Mouse (Mus musculus) thymus, postnatal 25 days (tissue): ENCODE measurements around the gene Ppp2r5d.

ENCODE experiments used
- DNase-seq: peaks from one replicate; pipeline ENCODE4 v3.0.0; 2022

The Ppp2r5d gene

DNA sequence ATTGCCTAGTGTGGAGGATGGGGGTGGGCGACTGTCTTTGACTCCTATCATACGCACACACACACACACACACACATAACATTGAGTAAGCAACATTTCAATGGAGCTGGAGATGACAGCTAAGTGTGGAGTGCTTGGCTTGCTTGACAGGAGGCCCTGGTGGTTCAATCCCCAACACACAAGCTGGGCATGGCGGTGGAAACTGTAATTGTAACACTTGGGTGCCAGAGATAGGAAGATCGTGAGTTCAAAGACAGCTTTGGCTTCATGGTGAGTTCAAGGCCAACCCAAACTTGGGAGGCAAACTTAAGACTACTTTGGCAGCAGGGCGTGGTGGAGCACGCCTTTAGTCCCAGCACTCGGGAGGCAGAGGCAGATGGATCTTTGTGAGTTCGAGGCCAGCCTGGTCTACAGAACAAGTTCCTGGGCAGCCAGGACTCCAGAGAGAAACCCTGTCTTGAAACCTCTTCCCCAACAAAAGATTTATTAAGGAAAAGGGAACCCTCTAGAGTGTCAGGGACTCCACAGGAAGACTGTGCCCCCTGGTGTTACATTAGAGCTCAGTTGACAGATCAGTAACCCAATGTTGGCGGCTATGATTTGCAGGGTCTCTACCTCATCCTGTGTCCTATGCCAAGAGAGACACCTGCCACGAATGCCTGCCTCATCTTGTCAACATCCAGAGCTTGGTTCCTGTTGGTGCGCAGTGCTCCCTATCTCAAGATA, 10.0 kb upstream of the Ppp2r5d start:
- DNase-seq, result no peak

DNA sequence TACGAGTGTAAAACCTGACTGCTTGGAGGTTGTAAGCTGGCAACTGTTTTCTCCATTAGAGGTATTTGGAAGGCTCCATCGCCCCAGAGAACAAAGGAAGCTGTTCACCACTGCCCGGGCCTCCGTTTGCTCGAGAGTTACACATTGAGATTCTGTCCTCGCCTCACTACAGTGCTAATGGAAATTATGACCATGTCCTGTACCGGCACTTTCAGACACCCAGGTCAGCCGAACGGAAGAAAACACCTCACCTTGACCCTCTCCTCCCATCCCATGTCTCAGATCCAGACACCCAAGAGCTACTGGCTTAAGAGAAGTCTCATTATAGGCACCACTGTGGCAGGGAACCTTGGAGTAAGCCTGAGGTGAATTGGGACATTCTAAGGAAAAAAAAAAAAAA, 8.9 kb upstream of the Ppp2r5d start:
- no peak for DNase-seq

DNA sequence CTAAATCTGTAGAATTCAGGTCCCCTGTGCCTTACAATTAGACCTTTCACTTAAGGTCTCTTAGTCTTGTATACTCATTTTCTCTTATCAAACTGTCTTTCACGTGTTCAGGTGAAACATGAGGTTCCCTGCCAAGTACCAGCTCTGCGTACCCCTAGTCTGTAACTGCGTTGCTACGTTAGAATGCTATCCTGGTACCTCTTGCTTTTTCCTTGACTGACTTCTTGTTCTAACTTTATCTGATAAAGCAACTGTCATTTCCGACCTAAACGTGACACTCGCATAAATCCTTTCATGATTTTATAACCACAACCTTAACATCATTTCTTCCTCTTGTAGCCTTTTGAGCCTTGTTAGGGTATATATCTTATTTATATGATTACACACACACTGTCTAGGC, 7.5 kb upstream of the Ppp2r5d start:
- no peak for DNase-seq

DNA sequence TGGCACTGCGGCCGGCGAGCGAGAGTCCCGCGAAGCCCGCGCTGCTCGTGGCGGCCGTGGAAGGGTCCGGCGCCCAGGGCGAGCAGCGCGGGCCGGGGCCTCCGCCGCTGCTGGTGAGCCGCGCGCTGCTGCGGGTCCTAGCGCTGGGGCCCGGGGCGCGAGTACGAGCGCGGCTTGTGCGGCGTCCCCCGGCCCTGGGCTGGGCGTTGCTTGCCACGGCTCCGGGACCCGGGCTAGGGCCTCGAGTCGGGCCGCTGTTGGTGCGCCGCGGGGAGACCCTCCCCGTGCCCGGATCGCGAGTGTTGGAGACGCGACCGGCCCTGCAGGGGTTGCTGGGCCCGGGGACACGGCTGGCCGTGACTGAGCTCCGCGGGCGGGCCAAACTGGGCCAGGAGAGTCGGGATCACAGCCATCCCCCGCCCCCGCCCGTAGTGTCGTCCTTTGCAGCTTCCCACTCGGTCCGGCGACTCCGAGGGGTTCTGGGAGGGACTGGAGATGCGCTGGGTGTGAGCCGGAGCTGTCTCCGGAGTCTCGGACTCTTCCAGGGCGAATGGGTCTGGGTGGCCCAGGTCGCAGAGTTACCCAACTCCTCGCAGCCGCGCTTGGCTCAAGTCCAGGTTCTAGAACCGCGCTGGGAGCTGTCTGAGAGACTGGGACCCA, 6.8 kb upstream of the Ppp2r5d start:
- DNase-seq, result no peak

DNA sequence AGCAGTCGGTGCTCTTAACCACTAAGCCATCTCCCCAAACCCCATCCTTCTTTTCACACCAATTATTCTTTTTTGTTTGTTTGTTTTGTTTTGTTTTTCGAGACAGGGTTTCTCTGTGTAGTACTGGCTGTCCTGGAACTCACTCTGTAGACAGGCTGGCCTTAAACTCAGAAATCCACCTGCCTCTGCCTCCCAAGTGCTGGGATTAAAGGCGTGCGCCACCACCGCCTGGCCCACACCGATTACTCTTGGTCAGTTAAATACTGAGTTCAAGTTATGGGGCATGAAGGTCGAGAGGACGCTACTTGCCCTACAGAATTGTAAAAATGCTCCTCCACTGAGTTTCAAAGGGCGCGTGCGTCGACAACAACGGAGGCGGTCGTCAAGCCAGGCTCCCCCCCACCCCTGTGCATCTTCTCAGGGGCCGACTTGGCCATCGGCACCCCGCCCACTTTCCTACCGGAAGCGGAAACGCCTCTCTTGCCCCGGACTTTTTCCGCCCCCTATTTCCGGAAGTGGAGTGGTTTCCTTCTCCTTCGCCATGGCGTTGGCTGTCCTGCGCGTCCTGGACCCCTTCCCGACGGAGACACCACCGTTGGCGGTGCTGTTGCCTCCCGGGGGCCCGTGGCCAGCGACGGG, 6.2 kb upstream of the Ppp2r5d start, which contains the start of gene Pex6:
Pex6 (plus strand) TSS at position 505 of the 639 bp plus-strand sequence.
- DNase-seq, result peak; percentile 91

DNA sequence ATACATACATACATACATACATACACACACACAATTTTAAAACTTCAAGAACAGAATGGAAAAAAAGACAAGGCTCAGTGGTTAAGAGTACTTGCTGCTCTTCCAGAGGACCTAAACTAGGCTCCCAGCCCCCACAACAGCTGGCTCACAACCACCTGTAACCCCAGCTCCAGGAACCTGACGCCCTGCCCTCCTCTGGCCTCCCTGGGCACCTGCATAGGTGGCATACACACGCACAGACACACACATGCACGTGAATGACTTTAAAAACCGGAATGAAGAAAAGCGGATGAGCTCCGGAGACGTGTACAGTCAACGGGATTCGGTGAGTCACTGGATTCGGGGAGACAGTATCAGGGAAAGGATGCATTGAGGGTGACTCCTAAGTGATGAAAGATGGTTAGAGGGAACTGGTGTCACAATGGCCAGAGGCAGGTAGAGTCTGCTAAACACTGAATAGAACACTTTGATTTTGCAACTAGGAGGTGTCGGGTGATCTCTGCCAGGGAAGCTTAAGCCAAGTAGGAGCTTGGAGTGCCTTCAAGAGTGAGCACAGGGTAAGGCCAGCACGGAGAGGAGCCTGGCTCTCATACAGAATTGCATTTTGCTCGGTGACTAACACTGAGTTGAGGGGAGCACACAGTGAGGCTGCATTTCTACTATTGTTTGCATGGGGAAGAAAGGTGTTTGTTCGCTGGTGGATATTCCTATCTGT, 1.6 kb upstream of the Ppp2r5d start:
- DNase-seq, result no peak

DNA sequence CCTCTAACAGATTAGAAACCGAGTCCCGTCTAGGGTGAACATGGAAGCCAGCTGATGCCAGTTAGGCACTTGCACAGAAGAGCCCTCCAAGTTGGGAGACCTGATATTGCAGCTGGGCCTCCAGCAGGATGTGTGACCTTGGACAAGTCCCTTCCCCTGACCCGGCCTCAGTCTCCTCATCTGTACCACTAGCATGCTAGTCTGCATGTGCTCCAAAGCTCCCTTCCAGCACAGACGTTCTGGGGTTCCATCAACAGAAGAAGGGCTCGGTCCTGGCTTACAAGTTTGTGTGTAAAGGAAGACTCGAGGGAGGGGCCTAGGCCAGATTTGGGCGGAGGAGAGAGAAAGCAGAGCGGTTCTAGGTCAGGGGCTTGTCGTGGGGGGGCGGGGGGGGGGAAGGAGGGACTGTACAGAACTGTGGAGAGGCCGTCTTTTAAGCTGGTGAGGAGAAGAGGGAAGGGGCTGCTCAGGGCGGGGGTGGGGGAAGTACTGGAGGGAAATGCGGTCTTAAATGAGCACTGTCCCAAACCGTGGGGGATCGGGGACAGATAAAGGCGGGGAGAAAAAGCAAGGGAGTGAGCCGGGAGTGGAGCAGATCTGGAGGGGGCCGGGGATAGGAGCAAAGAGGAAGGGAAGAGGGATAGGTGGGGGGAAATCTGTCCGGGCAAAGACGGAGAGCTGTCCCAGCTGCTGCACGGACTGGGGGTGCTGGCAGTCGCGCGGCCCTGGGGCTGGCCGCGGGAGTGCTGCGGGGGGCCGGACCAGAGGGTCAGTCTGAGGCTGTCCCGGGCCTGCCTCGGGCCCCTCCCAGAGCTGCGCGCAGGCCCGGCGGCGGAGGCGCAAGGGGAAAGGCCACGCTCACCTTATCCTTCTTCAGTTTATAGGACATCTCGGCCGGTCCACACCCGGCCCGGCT, 682 bp downstream of the Ppp2r5d start:
- no peak for DNase-seq

DNA sequence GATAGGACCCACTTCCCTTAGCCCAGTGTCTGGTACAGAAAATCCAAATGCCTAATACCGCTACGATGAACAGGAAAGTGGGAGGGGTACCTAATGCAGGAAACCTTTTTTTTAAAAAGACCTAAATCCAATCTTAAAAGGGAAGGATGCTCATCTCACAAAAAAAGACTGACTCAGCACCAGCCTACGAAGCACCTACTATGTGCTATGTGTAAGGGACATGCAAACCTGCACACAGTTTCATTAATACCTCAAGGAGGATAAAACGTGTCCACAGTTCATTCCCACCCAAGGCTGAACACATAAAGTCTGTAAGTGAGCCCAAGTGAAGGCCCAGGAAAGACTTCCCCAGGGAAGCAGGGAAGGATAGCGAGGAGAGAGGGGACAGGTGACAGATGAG, 2.4 kb downstream of the Ppp2r5d start:
- DNase-seq, result no peak

DNA sequence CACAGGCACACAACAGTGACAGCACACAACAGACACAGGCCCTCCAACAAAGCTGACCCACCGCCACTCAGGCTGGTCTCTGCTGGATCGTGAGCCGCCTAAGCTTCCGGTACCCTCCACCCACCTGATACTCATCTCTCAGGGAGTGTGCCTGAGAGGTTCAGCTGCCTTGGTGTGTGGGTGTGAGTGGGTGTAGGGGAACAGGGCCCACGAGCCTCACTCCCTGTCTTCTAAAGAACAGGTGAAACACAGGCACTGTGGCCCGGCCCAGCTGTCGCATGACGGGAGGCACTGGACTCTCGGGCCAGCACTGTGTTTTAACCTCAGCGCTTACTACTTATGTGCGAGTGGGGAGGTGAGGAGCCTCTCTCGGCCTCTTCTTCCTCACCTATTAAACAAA, 2.8 kb downstream of the Ppp2r5d start:
- DNase-seq, result no peak

DNA sequence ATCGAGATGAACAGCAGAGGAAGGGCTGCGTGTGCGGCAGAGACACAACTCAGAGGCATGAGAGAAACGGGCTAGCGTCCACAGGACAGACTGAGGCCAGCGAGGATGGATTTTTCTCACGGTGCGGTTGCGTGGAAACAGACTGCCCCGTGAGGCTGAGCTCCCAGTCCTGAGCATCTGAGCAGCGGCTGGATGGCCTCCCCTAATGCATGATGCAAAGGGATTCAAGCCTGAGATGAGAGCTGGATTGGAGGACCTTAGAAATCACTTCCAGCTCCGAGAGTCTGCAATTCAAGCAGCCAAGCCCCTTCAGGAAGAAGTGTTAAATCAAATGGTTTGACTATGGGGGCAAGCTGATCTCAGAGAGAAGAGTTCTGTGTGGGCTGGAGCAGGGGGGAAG, 3.4 kb downstream of the Ppp2r5d start:
- no peak for DNase-seq

DNA sequence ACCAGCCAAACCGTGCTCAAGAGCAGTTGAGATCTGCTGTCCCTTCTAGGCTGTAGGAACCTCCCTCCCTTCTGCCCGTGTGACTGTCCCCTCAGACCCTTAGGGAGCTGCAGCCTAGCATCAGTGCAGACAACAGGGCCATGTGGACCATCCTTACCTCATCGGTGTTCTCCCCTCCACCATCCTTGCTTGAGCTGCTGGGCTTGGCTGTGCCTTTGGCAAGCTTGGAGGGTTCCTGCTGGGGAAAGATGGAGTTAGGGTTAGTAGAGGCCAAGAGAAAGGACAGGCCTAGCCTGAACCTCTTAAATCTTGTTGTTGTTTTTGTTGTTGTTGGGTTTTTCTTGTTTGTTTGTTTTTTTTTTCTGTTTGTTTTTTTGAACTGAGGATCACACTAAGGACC, 5.0 kb downstream of the Ppp2r5d start:
- DNase-seq, result no peak

DNA sequence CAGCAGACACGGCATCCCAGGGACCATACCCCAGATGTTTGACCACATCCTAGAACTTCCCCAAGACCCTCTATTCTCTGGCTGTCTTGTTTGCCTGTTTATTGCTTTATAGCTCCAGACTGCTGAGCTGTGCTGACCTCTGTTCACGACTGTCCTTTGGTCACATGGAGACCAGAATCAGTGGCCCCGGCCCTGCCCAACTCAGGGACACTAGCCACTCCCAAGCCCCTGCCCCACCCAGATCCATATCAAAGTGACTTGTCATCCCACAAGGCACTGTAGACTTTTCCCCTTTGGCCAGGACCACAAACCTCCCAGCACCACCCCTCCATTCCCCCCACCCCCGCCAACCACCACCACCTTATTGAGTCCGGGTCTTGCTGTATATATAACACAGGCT, 5.7 kb downstream of the Ppp2r5d start:
- DNase-seq, result no peak

DNA sequence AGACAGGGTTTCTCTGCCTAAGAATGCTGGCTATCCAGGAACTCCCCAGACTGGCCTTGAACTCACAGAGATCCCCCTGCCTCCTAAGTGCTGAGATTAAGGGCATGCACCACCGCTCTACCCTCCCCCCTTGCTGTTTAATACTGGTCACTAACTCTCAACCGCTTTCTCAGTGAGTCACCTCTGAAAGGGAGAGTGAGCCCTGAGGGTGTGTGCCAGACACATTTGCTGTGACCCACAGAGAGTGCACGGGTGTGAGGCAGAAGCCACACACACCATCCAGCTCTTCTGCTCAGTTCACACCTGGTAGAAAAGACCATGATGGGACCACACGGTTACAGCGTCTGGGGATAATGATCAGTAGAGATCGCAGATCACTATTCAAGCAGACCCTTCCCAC, 6.4 kb downstream of the Ppp2r5d start:
- no peak for DNase-seq

DNA sequence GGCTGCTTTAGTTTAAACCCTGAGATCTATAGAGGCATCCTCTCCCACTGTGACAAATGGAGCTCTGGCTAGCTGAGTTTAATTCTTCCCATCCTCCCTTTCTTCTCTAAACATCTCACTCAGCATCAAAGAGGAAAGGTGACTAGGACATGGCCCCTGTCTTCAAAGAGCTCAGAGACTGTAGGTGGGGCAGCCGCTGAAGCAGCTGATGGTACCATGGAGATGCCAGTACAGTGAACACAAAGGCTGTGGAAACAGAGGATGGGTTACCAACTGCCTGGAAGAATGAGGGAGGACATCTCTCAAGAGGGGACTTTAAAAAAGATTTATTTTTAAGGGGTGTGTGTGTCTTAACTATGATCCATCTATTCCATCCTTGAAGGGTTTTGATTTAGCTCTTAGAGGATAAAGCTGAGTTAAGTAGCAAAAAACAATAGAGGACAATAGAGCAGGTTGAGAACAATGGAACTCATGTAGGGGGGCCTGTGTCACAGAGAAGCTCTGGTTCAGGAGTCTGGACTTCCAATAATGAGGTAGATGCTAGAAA, 10.3 kb downstream of the Ppp2r5d start:
- DNase-seq, result no peak

DNA sequence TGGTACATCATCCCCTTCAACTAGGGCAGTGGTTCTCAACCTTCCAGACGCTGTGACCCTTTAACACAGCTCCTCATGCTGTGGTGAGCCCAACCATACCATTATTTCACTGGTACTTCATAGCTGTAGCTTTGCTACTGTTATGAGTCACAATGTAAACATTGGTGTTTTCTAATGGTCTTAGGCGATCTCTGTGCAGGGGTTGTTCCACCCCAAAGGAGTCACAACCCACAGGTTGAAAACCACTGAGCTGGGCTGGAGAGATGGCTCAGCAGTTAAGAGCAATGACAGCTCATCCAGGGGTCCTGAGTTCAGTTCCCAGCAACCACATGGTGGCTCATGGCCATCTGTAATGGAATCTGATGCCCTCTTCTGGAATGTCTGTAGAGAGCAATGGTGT, 13.5 kb downstream of the Ppp2r5d start:
- no peak for DNase-seq

DNA sequence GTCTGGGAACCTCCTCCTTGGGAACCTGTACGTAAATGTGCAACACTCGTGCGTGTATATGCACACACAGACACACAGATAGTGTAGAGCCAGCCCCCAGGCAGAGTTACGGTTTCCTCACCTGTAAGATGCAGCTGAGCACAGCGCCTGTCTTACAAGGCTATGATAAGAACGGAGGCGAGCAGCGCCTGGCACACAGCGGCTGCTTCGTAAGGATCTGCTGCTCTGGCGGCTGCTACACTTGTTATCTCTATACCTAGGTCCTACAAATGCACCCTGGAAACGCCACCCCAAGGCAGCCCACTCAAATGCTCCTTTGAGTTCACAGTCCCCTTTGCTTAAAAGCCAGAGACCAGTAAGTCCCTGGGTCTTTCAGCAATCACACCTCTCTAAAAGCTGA, 14.2 kb downstream of the Ppp2r5d start:
- no peak for DNase-seq

DNA sequence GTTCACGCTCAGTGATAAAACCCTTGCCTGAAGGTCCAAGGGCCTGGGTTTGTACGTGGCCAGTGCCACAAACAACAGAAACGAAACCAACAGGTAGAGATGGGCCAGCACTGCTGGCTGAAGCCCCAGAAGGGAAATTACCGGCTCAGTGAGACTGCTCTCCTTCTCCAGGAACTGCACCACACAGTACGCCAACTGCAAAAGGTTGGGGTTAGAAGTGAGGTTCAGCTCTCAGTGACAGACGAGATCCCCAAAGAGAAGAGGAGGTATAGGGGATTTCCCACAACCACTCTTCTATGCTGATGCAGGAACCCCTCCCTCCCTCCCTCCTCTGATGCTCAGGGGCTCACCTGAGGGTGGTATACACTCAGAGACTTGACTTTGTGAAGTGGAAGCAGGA, 19.0 kb downstream of the Ppp2r5d start:
- DNase-seq, result no peak

DNA sequence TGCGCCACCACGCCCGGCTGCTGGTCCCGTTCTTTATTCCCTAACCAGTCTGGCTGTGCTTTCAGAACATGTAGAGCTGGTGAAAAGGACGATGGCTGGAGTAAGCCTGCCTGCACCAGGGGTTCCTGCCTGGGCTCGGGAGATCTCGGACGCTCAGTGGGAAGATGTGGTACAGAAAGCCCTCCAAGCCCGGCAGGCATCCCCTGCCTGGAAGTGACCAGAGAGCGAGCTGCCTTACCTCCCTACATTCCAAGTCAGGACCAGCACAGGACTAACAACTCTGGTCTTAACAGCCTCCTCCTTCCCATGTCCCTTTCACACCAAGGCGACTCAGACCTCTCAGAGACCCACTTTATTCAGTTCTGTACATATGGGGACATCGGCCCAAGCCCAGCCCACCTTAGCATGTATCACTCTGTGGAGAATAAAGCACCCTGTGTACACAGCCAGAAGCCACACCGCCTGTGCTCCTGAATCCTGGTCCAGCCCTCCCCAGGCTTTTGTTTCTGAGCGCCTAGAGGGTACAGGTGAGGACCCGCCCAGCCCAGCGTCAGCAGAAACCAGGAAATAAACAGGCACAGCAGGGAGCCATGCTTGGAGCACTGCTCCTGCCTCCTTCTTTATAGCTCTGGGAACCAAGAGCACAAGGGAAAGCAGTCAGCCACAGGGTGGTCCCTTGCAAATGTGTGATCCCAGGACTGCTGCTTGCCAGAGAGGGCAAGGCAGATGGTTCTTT, 22.1 kb downstream of the Ppp2r5d start:
- DNase-seq, result no peak

DNA sequence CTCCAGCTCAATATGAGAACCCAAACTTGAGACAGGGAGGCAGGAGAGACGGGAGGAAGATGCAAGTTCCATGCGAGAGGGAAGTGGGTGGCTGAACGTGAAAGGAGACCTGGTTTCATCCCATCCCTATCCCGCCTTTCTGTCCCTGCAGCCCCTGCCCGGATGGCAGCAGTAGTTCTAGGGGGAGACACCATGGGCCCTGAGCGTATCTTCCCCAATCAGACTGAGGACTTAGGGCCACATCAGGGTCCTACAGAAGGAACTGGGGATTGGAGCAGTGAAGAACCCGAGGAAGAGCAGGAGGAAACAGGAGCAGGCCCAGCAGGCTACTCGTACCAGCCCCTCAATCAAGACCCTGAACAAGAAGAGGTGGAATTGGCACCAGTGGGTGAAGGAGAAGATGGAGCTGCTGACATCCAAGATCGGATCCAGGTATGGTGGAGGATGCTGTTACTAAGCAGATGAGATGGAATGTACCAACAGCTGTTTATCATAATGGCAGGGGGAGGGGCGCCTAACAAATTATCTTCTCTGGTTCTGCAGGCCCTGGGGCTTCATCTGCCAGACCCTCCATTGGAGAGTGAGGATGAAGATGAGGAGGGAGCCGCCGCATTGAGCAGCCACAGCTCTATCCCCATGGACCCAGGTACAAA, 23.3 kb downstream of the Ppp2r5d start:
- DNase-seq, result no peak

DNA sequence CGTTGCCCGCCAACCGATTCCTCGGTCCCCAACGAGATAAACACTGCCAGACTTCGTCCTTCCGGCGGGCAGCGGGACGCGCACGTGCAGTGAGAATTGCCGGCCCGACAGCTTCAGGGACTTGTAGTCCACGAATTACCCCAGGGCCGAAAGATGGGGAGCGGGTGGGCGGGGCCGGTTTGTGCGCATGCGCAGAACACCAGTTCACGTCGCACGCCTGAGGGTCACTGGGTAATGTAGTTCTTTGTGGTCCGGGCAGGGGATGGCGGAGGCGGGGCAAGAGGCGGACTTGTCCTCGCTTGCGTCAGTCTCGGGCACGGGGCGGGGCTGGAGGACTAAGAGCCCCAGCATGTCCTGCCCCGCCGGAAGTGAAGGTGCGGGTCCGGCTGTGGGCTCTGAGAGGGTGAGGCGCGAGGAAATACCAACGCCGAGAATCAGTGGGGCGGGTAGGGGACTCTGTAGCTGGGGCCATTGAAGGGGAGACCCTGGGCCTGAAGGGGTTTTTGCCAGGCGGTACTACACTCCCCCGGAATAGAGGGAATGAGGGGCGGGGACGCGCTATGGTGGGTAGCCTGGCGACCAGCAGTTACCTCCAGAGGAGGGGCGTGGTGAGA, 24.0 kb downstream of the Ppp2r5d start, which contains the start of gene Klhdc3:
Klhdc3 (minus strand) TSS at position 155 of the 614 bp plus-strand sequence.
- DNase-seq, result peak; percentile 96
